Mouse (Mus musculus): ENCODE measurements around the gene Tent4b.

Gene Tent4b

GRCm38 (mm10) chr8:88305814-88306213, 106.8 kb downstream of the Tent4b start:
- DNase-seq (ENCODE audit: low read depth) = peak; percentile 64

GRCm38 (mm10) chr8:88306511-88306910, 107.5 kb downstream of the Tent4b start:
- peak; percentile 49 for DNase-seq (ENCODE audit: low read depth)

- DNase-seq (ENCODE audit: low read depth) = no peak
Measured at GRCm38 (mm10) chr8:88307736-88308135, 108.7 kb downstream of the Tent4b start.

Data from induced T-regulatory cell, adult 2 months (primary cell).